Mouse (Mus musculus) skeletal muscle tissue, postnatal 0 days (tissue): ENCODE measurements around the gene Gpr173. TPM values are rescaled to one million over a fixed set of nuclear protein-coding genes. Genes with fewer than 3 reads are reported as not detected.

ENCODE experiments used
- polyA plus RNA-seq: library from polyadenylated mRNA; unstranded; fragments of >200 nt; fragmentation: Nextera tagmentation; extraction: Ambion mirVana; gene quantifications from 2 replicates; pipeline ENCODE4 v1.2.1, GENCODE M21; 2015

Gene Gpr173
- 1.1 and 1.6 TPM in 2 replicates for polyA plus RNA-seq

GRCm38 (mm10) chrX:152368397-152369273, at the start of gene Gpr173:
TSS of gene Gpr173 (minus strand) at chrX:152368704.

GRCm38 (mm10) chrX:152342358-152342901, 26.1 kb downstream of the Gpr173 start, which contains the start of gene Tspyl2:
TSS of gene Tspyl2 (minus strand) at chrX:152342425.

GRCm38 (mm10) chrX:152326996-152327688, 41.4 kb downstream of the Gpr173 start, which contains the start of gene Kantr:
TSS of gene Kantr (minus strand) at chrX:152327495.

Other genes starting within 250 kb of the Gpr173 start
- 11.1 TPM in 2 replicates for gene Iqsec2, start 224.4 kb downstream of the Gpr173 start, polyA plus RNA-seq
- 9.4 and 9.6 TPM in 2 replicates for gene Kdm5c, start 135.7 kb downstream of the Gpr173 start, polyA plus RNA-seq
- gene Kantr, start 41.2 kb downstream of the Gpr173 start, polyA plus RNA-seq = 3.4 and 3.5 TPM in 2 replicates
- gene Tspyl2, start 26.3 kb downstream of the Gpr173 start, polyA plus RNA-seq = 13.0 and 13.1 TPM in 2 replicates
- gene Cldn34a, start 194.6 kb upstream of the Gpr173 start, polyA plus RNA-seq = not detected in 2 replicates